Mouse (Mus musculus) spleen, postnatal 4 days (tissue): Measurements from ENCODE around the gene Tefm.

Experiments
- DNase-seq, 2 experiments: peaks; one replicate each; pipeline ENCODE4 v3.0.0; 2022; ENCODE audit warnings: low spot score in 2 of 2

Gene Tefm

GRCm38 (mm10) chr11:80098444-80099056, 43.4 kb downstream of the Tefm start:
- no peak for DNase-seq

- no peak for DNase-seq
These were observed 51.3 kb downstream of the Tefm start for GRCm38 (mm10) chr11:80090555-80091164.

- no peak for DNase-seq
These were observed 52.2 kb downstream of the Tefm start for GRCm38 (mm10) chr11:80089817-80090214.

GRCm38 (mm10) chr11:80088917-80089816, 52.8 kb downstream of the Tefm start, which contains the start of gene Atad5:
Gene Atad5 (plus strand): TSS chr11:80089400.
- peak; percentile 93 to 98 for DNase-seq

GRCm38 (mm10) chr11:80086844-80087243, 55.1 kb downstream of the Tefm start:
- DNase-seq, result peak; percentile 89 to 98
